Mouse (Mus musculus): ENCODE results near the gene 1110025L11Rik. TPM values are rescaled to one million over a fixed set of nuclear protein-coding genes. Genes with fewer than 3 reads are reported as not detected.
"Not testable (repeated sequence)": the region's sequence is repeated elsewhere in the genome, so short reads cannot be mapped to it uniquely, and the experiment has no call there.

1110025L11Rik gene
- not detected for polyA plus RNA-seq (2021)

GRCm38 (mm10) chr16:89063902-89064301 is at the start of gene 1110025L11Rik:
Gene 1110025L11Rik (minus strand): TSS chr16:89064002.
- ATAC-seq; POLR2A ChIA-PET; CTCF ChIA-PET; DNase-seq (ENCODE audit: low read depth, low spot score); H3K27me3 ChIP-seq; in situ Hi-C loops (cut with MboI; ENCODE audit: low pct_unique_long_range_greater_than_20kb): not testable (repeated sequence)

GRCm38 (mm10) chr16:89071041-89071440 is 7.2 kb upstream of the 1110025L11Rik start:
- CTCF ChIA-PET; in situ Hi-C loops (cut with MboI; ENCODE audit: low pct_unique_long_range_greater_than_20kb); H3K27me3 ChIP-seq; ATAC-seq; POLR2A ChIA-PET; DNase-seq (ENCODE audit: low read depth, low spot score): not testable (repeated sequence)

DNA sequence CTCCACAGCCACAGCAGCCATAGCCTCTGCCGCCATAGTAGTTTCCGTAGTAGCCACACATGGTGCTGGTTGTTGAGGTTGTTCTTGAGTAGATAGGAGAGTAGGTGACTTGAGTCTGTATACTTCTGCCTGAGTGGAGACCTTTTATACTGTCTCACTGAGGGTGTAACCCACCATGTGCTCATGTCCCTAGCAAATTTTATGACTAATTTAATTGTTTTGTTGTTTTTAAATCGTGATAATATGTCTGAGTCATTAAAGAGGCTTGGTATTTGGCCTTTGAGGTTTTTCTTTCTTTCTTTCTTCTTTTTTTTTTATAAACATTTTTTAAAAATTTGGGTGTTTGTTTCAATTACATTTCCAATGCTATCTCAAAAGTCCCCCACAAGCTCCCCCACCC is 16.0 kb downstream of the 1110025L11Rik start, which contains the start of gene Krtap6-5:
TSS of gene Krtap6-5 (minus strand) at position 101 of the 400 bp plus-strand sequence.
- ATAC-seq (no peak), DNase-seq (ENCODE audit: low read depth, low spot score) (no peak)
- no peak for TF ChIP-seq CTCF (IDR thresholded peaks at IDR 0.05)
- in situ Hi-C loops (cut with MboI; ENCODE audit: low pct_unique_long_range_greater_than_20kb): no loop called here
- CTCF ChIA-PET: no interaction called here
- POLR2A ChIA-PET: no interaction called here
- no peaks in the 10 kb centered on the region for H3K27me3 ChIP-seq

- DNase-seq (ENCODE audit: low read depth, low spot score); ATAC-seq; POLR2A ChIA-PET; H3K27me3 ChIP-seq; in situ Hi-C loops (cut with MboI; ENCODE audit: low pct_unique_long_range_greater_than_20kb); CTCF ChIA-PET: not testable (repeated sequence)
Measured at GRCm38 (mm10) chr16:89041372-89041771, 22.4 kb downstream of the 1110025L11Rik start, which contains the start of gene Gm10228. Gene Gm10228 (minus strand): TSS chr16:89041472.

- CTCF ChIA-PET: interaction anchor here (1.1 kb wide), 1 partner anchor 26 kb away, joined by 3 read pairs; no protein-coding TSS in a partner anchor
- POLR2A ChIA-PET; in situ Hi-C loops (cut with MboI; ENCODE audit: low pct_unique_long_range_greater_than_20kb); H3K27me3 ChIP-seq; DNase-seq (ENCODE audit: low read depth, low spot score); ATAC-seq: not testable (repeated sequence)
Measured at GRCm38 (mm10) chr16:89031399-89031798, 32.4 kb downstream of the 1110025L11Rik start, which contains the start of gene Krtap6-1. Gene Krtap6-1 (plus strand): TSS chr16:89031699.

DNA sequence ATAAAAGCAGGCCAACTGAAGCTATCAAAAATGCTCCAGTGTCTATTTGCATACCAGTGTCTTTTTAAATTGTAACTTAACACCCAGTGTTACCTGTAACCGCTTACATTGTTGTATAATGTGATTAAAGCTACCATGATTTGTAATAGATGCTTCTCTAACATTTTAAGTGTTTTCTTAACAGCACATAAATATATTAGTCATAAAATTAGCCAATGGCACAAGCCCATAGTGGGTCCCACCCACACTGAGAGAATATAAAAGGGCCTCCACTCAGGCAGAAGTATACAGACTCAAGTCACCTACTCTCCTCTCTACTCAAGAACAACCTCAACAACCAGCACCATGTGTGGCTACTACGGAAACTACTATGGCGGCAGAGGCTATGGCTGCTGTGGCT is 48.8 kb downstream of the 1110025L11Rik start, which contains the start of gene Gm10229:
TSS of gene Gm10229 (plus strand) at position 301 of the 400 bp plus-strand sequence.
- POLR2A ChIA-PET; H3K27me3 ChIP-seq; CTCF ChIA-PET; ATAC-seq; in situ Hi-C loops (cut with MboI; ENCODE audit: low pct_unique_long_range_greater_than_20kb); DNase-seq (ENCODE audit: low read depth, low spot score): not testable (repeated sequence)

DNA sequence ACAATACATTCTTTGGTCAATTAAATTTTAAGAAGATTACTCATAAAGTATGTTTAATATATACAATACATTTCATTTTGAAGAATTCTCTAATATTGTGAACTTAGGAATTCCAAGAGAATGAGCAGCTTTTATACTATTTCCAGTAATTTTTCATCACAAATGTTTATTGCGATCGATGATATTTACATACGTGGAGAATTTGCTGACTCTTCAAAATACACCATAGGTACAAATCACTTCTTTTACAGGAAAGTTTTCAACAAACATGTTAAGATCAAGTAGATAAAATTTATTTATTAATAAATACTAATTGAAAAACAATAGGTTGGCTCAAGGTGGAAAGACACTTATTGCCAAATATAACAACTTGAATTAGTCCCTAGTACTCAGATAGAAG is 49.8 kb downstream of the 1110025L11Rik start:
- H3K27me3 ChIP-seq: no peaks in the 10 kb centered on the region
- no peak for TF ChIP-seq CTCF (IDR thresholded peaks at IDR 0.05)
- ATAC-seq (no peak), DNase-seq (ENCODE audit: low read depth, low spot score) (no peak)
- in situ Hi-C loops (cut with MboI; ENCODE audit: low pct_unique_long_range_greater_than_20kb): no loop called here
- ChIA-PET POLR2A (no interaction called here), CTCF (no interaction called here)

Other genes with a start within 250 kb of the 1110025L11Rik start
- gene Krtap15, start 243.8 kb downstream of the 1110025L11Rik start, polyA plus RNA-seq (2021): not detected
- not detected for gene Krtap14, start 237.9 kb downstream of the 1110025L11Rik start, polyA plus RNA-seq (2021)
- gene Krtap19-1, start 194.6 kb downstream of the 1110025L11Rik start, polyA plus RNA-seq (2021): not detected
- not detected for gene Krtap19-2, start 189.7 kb downstream of the 1110025L11Rik start, polyA plus RNA-seq (2021)
- not detected for gene Krtap19-3, start 186.0 kb downstream of the 1110025L11Rik start, polyA plus RNA-seq (2021)
- gene Krtap19-4, start 178.9 kb downstream of the 1110025L11Rik start, polyA plus RNA-seq (2021): not detected
- gene Krtap19-5, start 167.5 kb downstream of the 1110025L11Rik start, polyA plus RNA-seq (2021): not detected
- not detected for gene Krtap19-9b, start 131.7 kb downstream of the 1110025L11Rik start, polyA plus RNA-seq (2021)
- not detected for gene Krtap16-3, start 101.1 kb downstream of the 1110025L11Rik start, polyA plus RNA-seq (2021)
- gene Krtap22-2, start 53.2 kb downstream of the 1110025L11Rik start, polyA plus RNA-seq (2021): not detected
- gene Gm10229, start 48.7 kb downstream of the 1110025L11Rik start, polyA plus RNA-seq (2021): not detected
- not detected for gene Krtap6-1, start 32.3 kb downstream of the 1110025L11Rik start, polyA plus RNA-seq (2021)
- gene Gm10228, start 22.5 kb downstream of the 1110025L11Rik start, polyA plus RNA-seq (2021): not detected
- gene Krtap6-5, start 16.1 kb downstream of the 1110025L11Rik start, polyA plus RNA-seq (2021): not detected
- not detected for gene Krtap6-3, start 20.0 kb upstream of the 1110025L11Rik start, polyA plus RNA-seq (2021)
- not detected for gene Gm6358, start 76.8 kb upstream of the 1110025L11Rik start, polyA plus RNA-seq (2021)
- gene Gm10061, start 87.1 kb upstream of the 1110025L11Rik start, polyA plus RNA-seq (2021): not detected
- not detected for gene Gm9789, start 94.0 kb upstream of the 1110025L11Rik start, polyA plus RNA-seq (2021)
- gene Gm7735, start 105.5 kb upstream of the 1110025L11Rik start, polyA plus RNA-seq (2021): not detected
- gene 1110057P08Rik, start 110.7 kb upstream of the 1110025L11Rik start, polyA plus RNA-seq (2021): not detected
- gene Krtap20-2, start 141.9 kb upstream of the 1110025L11Rik start, polyA plus RNA-seq (2021): not detected

Data from Patski (cell line).